ENCODE assay signal across 8 mouse cellular contexts in genomic region chr9:66514256-66514770, GRCm38 (mm10). TPM values are rescaled to one million over a fixed set of nuclear protein-coding genes. Genes with fewer than 3 reads are reported as not detected.
DNase-seq lines count a peak whose midpoint lies in the region; ATAC-seq lines count a peak whose summit lies in the region.

Gene Fbxl22, minus strand, starts transcription at chr9:66514593.

- H3K9me3 ChIP-seq in midbrain, embryonic 11.5 days (ENCODE audit: control insufficient read depth, low read length) = no peaks in the 10 kb centered on the region
- no peaks in the 10 kb centered on the region for H3K9me3 ChIP-seq in midbrain, embryonic 10.5 days (replicated peaks)
- no peaks in the 10 kb centered on the region for H3K9me3 ChIP-seq in liver, embryonic 13.5 days (replicated peaks)

- H3K27ac ChIP-seq in midbrain, embryonic 11.5 days (ENCODE audit: low read depth, low read length) = no peak within 1 kb of the TSS
- no peak within 1 kb of the TSS for H3K27ac ChIP-seq in midbrain, embryonic 10.5 days (replicated peaks)
- 0 out of 2 replicates have a peak within 1 kb of the TSS, but pooled peaks have one; percentile 95 for H3K27ac ChIP-seq in liver, embryonic 13.5 days

- peaks cover 20% of the 10 kb centered on the region for H3K4me1 ChIP-seq in midbrain, embryonic 11.5 days (ENCODE audit: control insufficient read depth, insufficient read depth, low read length)
- peaks cover 40% of the 10 kb centered on the region for H3K4me1 ChIP-seq in midbrain, embryonic 10.5 days
- H3K4me1 ChIP-seq in liver, embryonic 13.5 days (replicated peaks) = peaks cover 53% of the 10 kb centered on the region

- 72% methylated on average over 17 of the region's 17 CpGs for WGBS in midbrain, embryonic 11.5 days
- 77% methylated on average over 17 of the region's 17 CpGs for WGBS in midbrain, embryonic 10.5 days
- 76% methylated on average over 17 of the region's 17 CpGs for WGBS in liver, embryonic 13.5 days (ENCODE audit: insufficient replicate concordance)

- H3K27me3 ChIP-seq in midbrain, embryonic 11.5 days (ENCODE audit: control insufficient read depth, insufficient read depth, low read length) = no peaks in the 10 kb centered on the region
- no peaks in the 10 kb centered on the region for H3K27me3 ChIP-seq in midbrain, embryonic 10.5 days (ENCODE audit: low read depth, poor library complexity, severe bottlenecking)
- no peaks in the 10 kb centered on the region for H3K27me3 ChIP-seq in liver, embryonic 13.5 days

- DNase-seq in midbrain, embryonic 11.5 days (ENCODE audit: low spot score, missing footprints) = peak; percentile 90
- no peak for DNase-seq in midbrain, embryonic 10.5 days (ENCODE audit: low spot score)
- DNase-seq in cerebellum, postnatal 36 days = peak; percentile 60 to 62
- peak; percentile 47 to 67 for DNase-seq in heart, adult 18-20 months
- peak; percentile 80 for DNase-seq in kidney, adult 11 months
- peak; percentile 15 for DNase-seq in liver, embryonic 13.5 days
- DNase-seq in right cerebral cortex, postnatal 4 days = peak; percentile 65

- no peak within 1 kb of the TSS for H3K4me3 ChIP-seq in midbrain, embryonic 11.5 days (ENCODE audit: low read depth, low read length)
- H3K4me3 ChIP-seq in midbrain, embryonic 10.5 days = no peak within 1 kb of the TSS
- no peak within 1 kb of the TSS for H3K4me3 ChIP-seq in liver, embryonic 13.5 days (replicated peaks)

- no peak for ATAC-seq in midbrain, embryonic 11.5 days (ENCODE audit: low FRiP score)
- no peak for ATAC-seq in liver, embryonic 13.5 days (ENCODE audit: low read depth)
- no peak for ATAC-seq in monocyte, adult 5-6 weeks (replicated peaks; ENCODE audit: insufficient number of reproducible peaks, low FRiP score, low TSS enrichment, poor library complexity, severe bottlenecking)

- H3K36me3 ChIP-seq in midbrain, embryonic 11.5 days (ENCODE audit: control insufficient read depth, insufficient read depth, low read length) = peaks cover 20% of the 10 kb centered on the region; the same call in 1 of the 2 replicates
- H3K36me3 ChIP-seq in midbrain, embryonic 10.5 days = peaks cover 66% of the 10 kb centered on the region
- H3K36me3 ChIP-seq in liver, embryonic 13.5 days = peaks cover 61% of the 10 kb centered on the region

- no peak within 1 kb of the TSS for H3K9ac ChIP-seq in midbrain, embryonic 11.5 days (ENCODE audit: low read length)
- no peak within 1 kb of the TSS for H3K9ac ChIP-seq in liver, embryonic 13.5 days

- no peak within 1 kb of the TSS for H3K4me2 ChIP-seq in midbrain, embryonic 11.5 days
- no peak within 1 kb of the TSS for H3K4me2 ChIP-seq in liver, embryonic 13.5 days

RNA-seq across cellular contexts. Expression of gene Fbxl22, which starts in this region (rescaled TPM):
- polyA plus RNA-seq in midbrain, embryonic 11.5 days (2014; fragmentation: Nextera tagmentation; extraction: Ambion mirVana) = 1.8 and 2.1 TPM in 2 replicates
- 1.5 TPM in 2 replicates for polyA plus RNA-seq in midbrain, embryonic 10.5 days (2016; fragmentation: Nextera tagmentation; extraction: Ambion mirVana)
- total RNA-seq in heart, adult 18-20 months (2021) = 10 to 100 TPM; 35.6 to 38.2 TPM
- polyA plus RNA-seq in liver, embryonic 13.5 days (2015; fragmentation: Nextera tagmentation; extraction: Ambion mirVana) = 0.68 and 0.82 TPM in 2 replicates
- 1.1 to 2.3 TPM (median 1.8 TPM) in 3 replicates for total RNA-seq in monocyte, adult 5-6 weeks (2017)

Comparison
In these comparisons a context has a peak if more than half of its experiments do, and no peak if none do; other contexts are left out.
1. RNA of gene Fbxl22 (total RNA-seq): 35.6 to 38.2 TPM in heart, adult 18-20 months; 1.1 to 2.3 TPM in monocyte, adult 5-6 weeks; every median in the first group is over 10 times any median in the second.
2. Peak in DNase-seq and H3K27ac ChIP-seq in liver, embryonic 13.5 days; RNA of the gene not detected or under 1 TPM.